Mouse (Mus musculus) heart, embryonic 15.5 days (tissue): Measurements from ENCODE around the gene Casc4. TPM values are rescaled to one million over a fixed set of nuclear protein-coding genes. Genes with fewer than 3 reads are reported as not detected.

Source experiments
- ATAC-seq: fragments of 200-750 bp; cut with Nextera tagmentation; replicated peaks from 2 replicates; pipeline ENCODE4 v1.8.0; 2017; ENCODE audit warnings: low read depth, moderate TSS enrichment; ENCODE audit not compliant: insufficient number of reproducible peaks, insufficient read depth, low FRiP score
- H3K27ac ChIP-seq: fragments of 300-500 bp; sonication (generic); 2 replicates; pipeline ENCODE4 v1.5.1; 2015; ENCODE audit warnings: mild to moderate bottlenecking, inconsistent platforms
- H3K27me3 ChIP-seq: fragments of 300-500 bp; sonication (generic); 2 replicates; pipeline ENCODE4 v1.6.1; 2015; ENCODE audit warnings: inconsistent platforms
- H3K36me3 ChIP-seq: fragments of 300-500 bp; sonication (generic); 2 replicates; pipeline ENCODE4 v1.6.1; 2015; ENCODE audit warnings: mild to moderate bottlenecking, inconsistent platforms
- H3K4me1 ChIP-seq: fragments of 300-500 bp; sonication (generic); replicated peaks from 2 replicates; pipeline ENCODE4 v1.6.1; 2015; ENCODE audit warnings: inconsistent platforms
- H3K4me2 ChIP-seq: fragments of 300-500 bp; sonication (generic); 2 replicates; pipeline ENCODE4 v1.6.1; 2015; ENCODE audit warnings: inconsistent platforms, mild to moderate bottlenecking, moderate library complexity
- H3K4me3 ChIP-seq: fragments of 300-500 bp; sonication (generic); 2 replicates; pipeline ENCODE4 v1.5.1; 2015; ENCODE audit warnings: mild to moderate bottlenecking, inconsistent platforms
- H3K9ac ChIP-seq: fragments of 300-500 bp; sonication (generic); 2 replicates; pipeline ENCODE4 v1.6.1; 2015; ENCODE audit warnings: mild to moderate bottlenecking, inconsistent platforms
- H3K9me3 ChIP-seq: fragments of 300-500 bp; sonication (generic); replicated peaks from 2 replicates; pipeline ENCODE4 v1.6.1; 2016; ENCODE audit warnings: inconsistent platforms
- WGBS: fragments of 180-500 bp; shearing (Covaris S2); methylation state at CpG from one replicate; pipeline ENCODE4 v1.1.7; 2015; ENCODE audit warnings: mixed read lengths; 5-methylcytosine and 5-hydroxymethylcytosine counted together
- polyA plus RNA-seq: library from polyadenylated mRNA; unstranded; fragments of >200 nt; fragmentation: Nextera tagmentation; extraction: Ambion mirVana; gene quantifications from 2 replicates; pipeline ENCODE4 v1.2.1, GENCODE M21; 2015

The Casc4 gene
- polyA plus RNA-seq, 1 experiment from 2014 or later = 11.5 TPM

- Histone ChIP-seq H3K4me2 (no peak overlapping the region), H3K9me3 (no peaks in the 10 kb centered on the region), H3K4me1 (no peaks in the 10 kb centered on the region), H3K27ac (no peak overlapping the region), H3K4me3 (no peak overlapping the region), H3K36me3 (no peaks in the 10 kb centered on the region), H3K9ac (no peak overlapping the region), H3K27me3 (no peaks in the 10 kb centered on the region)
- ATAC-seq = no peak
- 72% methylated on average over 5 of the region's 5 CpGs for WGBS
These were observed 7.3 kb upstream of the Casc4 start for GRCm38 (mm10) chr2:121859380-121859980.

- 0 out of 2 replicates have a peak, but pooled peaks have one; percentile 2 for ATAC-seq
- H3K9me3 ChIP-seq = no peaks in the 10 kb centered on the region
- under 1% methylated on average over 18 of the region's 18 CpGs for WGBS
- peaks cover 14% of the 10 kb centered on the region for H3K4me1 ChIP-seq
- no peaks in the 10 kb centered on the region for H3K36me3 ChIP-seq
- H3K27ac ChIP-seq = peak overlapping the region; percentile 84
- H3K9ac ChIP-seq = peak overlapping the region; percentile 84
- 0 out of 2 replicates have a peak, but pooled peaks cover 2% of the 10 kb centered on the region for H3K27me3 ChIP-seq
- peak overlapping the region; percentile 93 for H3K4me2 ChIP-seq
- peak overlapping the region; percentile 94 for H3K4me3 ChIP-seq
These were observed 634 bp upstream of the Casc4 start for GRCm38 (mm10) chr2:121866071-121866601.

- Histone ChIP-seq H3K36me3 (no peaks in the 10 kb centered on the region), H3K27me3 (0 out of 2 replicates have a peak, but pooled peaks cover 2% of the 10 kb centered on the region), H3K4me1 (peaks cover 14% of the 10 kb centered on the region), H3K4me2 (peak overlapping the region; percentile 93), H3K4me3 (peak overlapping the region; percentile 94), H3K27ac (peak overlapping the region; percentile 84), H3K9ac (peak overlapping the region; percentile 84), H3K9me3 (no peaks in the 10 kb centered on the region)
- ATAC-seq = peak; percentile 54; the same call in 1 of the 2 replicates
- 1% methylated on average over 37 of the region's 63 CpGs for WGBS
These were observed 520 bp downstream of the Casc4 start for GRCm38 (mm10) chr2:121867051-121867928.

- Histone ChIP-seq H3K27me3 (no peaks in the 10 kb centered on the region), H3K4me2 (no peak overlapping the region), H3K36me3 (no peaks in the 10 kb centered on the region), H3K4me1 (no peaks in the 10 kb centered on the region), H3K4me3 (no peak overlapping the region), H3K27ac (no peak overlapping the region), H3K9me3 (no peaks in the 10 kb centered on the region; the same call in 1 of the 2 replicates), H3K9ac (no peak overlapping the region)
- WGBS = 79% methylated on average over 1 of the region's 1 CpGs
- ATAC-seq = no peak
These were observed 12.7 kb downstream of the Casc4 start for GRCm38 (mm10) chr2:121879506-121879905.

- WGBS = 38% methylated on average over 1 of the region's 1 CpGs
- H3K4me2 ChIP-seq = no peak overlapping the region
- H3K9me3 ChIP-seq = no peaks in the 10 kb centered on the region; the same call in 1 of the 2 replicates
- no peak for ATAC-seq
- H3K4me1 ChIP-seq = no peaks in the 10 kb centered on the region
- no peaks in the 10 kb centered on the region for H3K27me3 ChIP-seq
- H3K9ac ChIP-seq = no peak overlapping the region
- H3K36me3 ChIP-seq = no peaks in the 10 kb centered on the region
- no peak overlapping the region for H3K27ac ChIP-seq
- no peak overlapping the region for H3K4me3 ChIP-seq
These were observed 18.8 kb downstream of the Casc4 start for GRCm38 (mm10) chr2:121885509-121886106.

- ATAC-seq = no peak
- Histone ChIP-seq H3K27ac (no peak overlapping the region), H3K4me1 (no peaks in the 10 kb centered on the region), H3K9me3 (no peaks in the 10 kb centered on the region), H3K36me3 (no peaks in the 10 kb centered on the region), H3K9ac (no peak overlapping the region), H3K27me3 (no peaks in the 10 kb centered on the region), H3K4me3 (no peak overlapping the region), H3K4me2 (no peak overlapping the region)
- 92% methylated on average over 1 of the region's 1 CpGs for WGBS
These were observed 19.6 kb downstream of the Casc4 start for GRCm38 (mm10) chr2:121886406-121886805.

GRCm38 (mm10) chr2:121888720-121889497 lies 22.1 kb downstream of the Casc4 start:
- Histone ChIP-seq H3K27ac (no peak overlapping the region), H3K4me3 (no peak overlapping the region), H3K4me1 (no peaks in the 10 kb centered on the region), H3K9me3 (no peaks in the 10 kb centered on the region), H3K4me2 (no peak overlapping the region), H3K36me3 (no peaks in the 10 kb centered on the region), H3K27me3 (no peaks in the 10 kb centered on the region), H3K9ac (no peak overlapping the region)
- WGBS = 76% methylated on average over 3 of the region's 3 CpGs
- no peak for ATAC-seq

GRCm38 (mm10) chr2:121895261-121895660 lies 28.5 kb downstream of the Casc4 start:
- Histone ChIP-seq H3K27me3 (no peaks in the 10 kb centered on the region), H3K36me3 (no peaks in the 10 kb centered on the region), H3K4me3 (no peak overlapping the region), H3K9me3 (no peaks in the 10 kb centered on the region), H3K9ac (no peak overlapping the region), H3K4me1 (no peaks in the 10 kb centered on the region), H3K27ac (no peak overlapping the region), H3K4me2 (no peak overlapping the region)
- no peak for ATAC-seq
- 83% methylated on average over 2 of the region's 2 CpGs for WGBS

- no peaks in the 10 kb centered on the region for H3K9me3 ChIP-seq
- no peak for ATAC-seq
- no peak overlapping the region for H3K4me3 ChIP-seq
- H3K27me3 ChIP-seq = no peaks in the 10 kb centered on the region
- H3K27ac ChIP-seq = no peak overlapping the region
- no peaks in the 10 kb centered on the region for H3K4me1 ChIP-seq
- H3K9ac ChIP-seq = no peak overlapping the region
- 89% methylated on average over 1 of the region's 1 CpGs for WGBS
- no peak overlapping the region for H3K4me2 ChIP-seq
- no peaks in the 10 kb centered on the region for H3K36me3 ChIP-seq
These were observed 30.1 kb downstream of the Casc4 start for GRCm38 (mm10) chr2:121896825-121897224.

GRCm38 (mm10) chr2:121909975-121910374 lies 43.2 kb downstream of the Casc4 start:
- WGBS = 78% methylated on average over 3 of the region's 3 CpGs
- Histone ChIP-seq H3K4me1 (no peaks in the 10 kb centered on the region), H3K9me3 (no peaks in the 10 kb centered on the region), H3K27ac (no peak overlapping the region), H3K27me3 (no peaks in the 10 kb centered on the region), H3K4me2 (no peak overlapping the region), H3K4me3 (no peak overlapping the region), H3K36me3 (peaks cover 4% of the 10 kb centered on the region; the same call in 1 of the 2 replicates), H3K9ac (no peak overlapping the region)
- no peak for ATAC-seq
